Mouse (Mus musculus) liver, embryonic 14.5 days (tissue): ENCODE data around the gene Bag6.

Source experiments
- CTCF ChIP-seq: IDR thresholded peaks from 2 replicates; pipeline ENCODE4 v1.5.1; 2016; ENCODE audit warnings: antibody characterized with exemption, low read depth, control low read depth
- EP300 ChIP-seq: IDR thresholded peaks from 2 replicates; pipeline ENCODE4 v1.6.1; 2016; ENCODE audit warnings: antibody characterized with exemption, low read depth

GRCm38 (mm10) chr17:35194844-35195630, 60.1 kb downstream of the Bag6 start:
- TF ChIP-seq CTCF (no peak), EP300 (no peak)
